Mouse (Mus musculus): Measurements from ENCODE around the gene Ireb2.

DNA sequence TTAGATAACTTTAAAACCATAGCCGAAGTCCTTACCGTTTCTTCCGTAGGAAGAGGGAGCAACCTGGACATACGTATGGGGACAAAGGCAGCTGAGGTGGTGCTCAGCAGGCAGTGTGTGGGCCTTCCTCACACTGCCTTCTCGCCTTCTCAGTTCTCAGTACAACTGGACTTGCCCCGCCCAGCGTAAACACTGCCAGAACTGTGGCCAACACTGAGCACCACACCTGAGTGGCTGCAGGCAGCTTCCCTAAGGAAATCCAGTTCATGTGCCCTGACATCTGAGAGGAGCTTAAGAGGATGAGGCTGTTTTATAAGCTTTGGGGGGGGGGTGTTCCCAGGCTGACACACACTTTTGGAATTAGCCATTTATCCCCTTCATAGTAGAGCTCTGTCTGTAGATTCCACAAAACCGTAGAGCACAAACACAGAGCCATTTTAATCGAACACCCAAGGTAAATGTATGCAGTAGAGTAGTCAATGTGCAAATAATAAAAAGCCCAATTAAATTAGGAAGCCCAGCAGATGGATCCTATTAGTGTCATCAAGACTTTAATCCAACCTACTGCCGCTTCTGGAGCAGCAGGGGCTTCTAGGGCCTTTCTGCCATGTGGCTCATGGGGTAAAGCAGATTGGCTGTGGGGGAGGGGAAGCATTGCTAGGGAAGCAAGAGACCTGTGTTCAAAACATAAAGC is 46.9 kb upstream of the Ireb2 start:
- no peak for TF ChIP-seq CTCF (IDR thresholded peaks at IDR 0.05 in 2 of 3, conservative IDR thresholded peaks at IDR 0.05 in 1 of 3; ENCODE audit: control insufficient read depth in 1 of 3, insufficient read depth in 1 of 3, low read depth in 2 of 3, low read length in 3 of 3, poor library complexity in 1 of 3, severe bottlenecking in 1 of 3)
- TF ChIP-seq POLR2A (IDR thresholded peaks at IDR 0.05; ENCODE audit: control insufficient read depth in 1 of 2, insufficient read depth in 1 of 2, low read depth in 1 of 2, low read length in 2 of 2, poor library complexity in 1 of 2): no peak
- no peak for TF ChIP-seq RAD21 (IDR thresholded peaks at IDR 0.05; ENCODE audit: low read depth, low read length)
- TF ChIP-seq CHD1 (IDR thresholded peaks at IDR 0.05; ENCODE audit: low read depth, low read length): no peak
- no peak for TF ChIP-seq TAL1 (IDR thresholded peaks at IDR 0.05; ENCODE audit: low read length)
- no peak for TF ChIP-seq MXI1 (IDR thresholded peaks at IDR 0.05; ENCODE audit: low read depth, low read length)
- no peak for TF ChIP-seq EP300 (IDR thresholded peaks at IDR 0.05; ENCODE audit: low read depth in 1 of 2, low read length in 2 of 2)
- no peak for TF ChIP-seq ETS1 (IDR thresholded peaks at IDR 0.05; ENCODE audit: low read depth, low read length)
- TF ChIP-seq SMC3 (IDR thresholded peaks at IDR 0.05; ENCODE audit: low read depth, low read length): no peak

Measured in MEL (cell line).